Mouse (Mus musculus) spleen, adult 2 months (tissue): ENCODE measurements at regions not wholly inside any gene's neighbourhood (a gene's known extent, or its start where the extent isn't known, plus 50 kb on each side); places are given as distances from the start of the nearest gene placed in this dataset.

Source experiments
- CTCF ChIP-seq: fragments of 200-500 bp; IDR thresholded peaks from 2 replicates; pipeline ENCODE4 v1.5.1; 2011; ENCODE audit warnings: mild to moderate bottlenecking, inconsistent platforms; ENCODE audit not compliant: insufficient read depth, insufficient read length, insufficient replicate concordance; ENCODE audit errors: extremely low read depth
- POLR2A ChIP-seq: fragments of 200-500 bp; IDR thresholded peaks from 2 replicates; pipeline ENCODE4 v1.6.1; 2011; ENCODE audit warnings: low read depth, low read length, inconsistent platforms

- no peak for TF ChIP-seq POLR2A
- no peak for TF ChIP-seq CTCF
Observed at GRCm38 (mm10) chr1:161560368-161560767, 65.9 kb downstream of the Tnfsf18 start.
